Mouse (Mus musculus): Measurements from ENCODE around the gene Kirrel3.

The Kirrel3 gene

DNA sequence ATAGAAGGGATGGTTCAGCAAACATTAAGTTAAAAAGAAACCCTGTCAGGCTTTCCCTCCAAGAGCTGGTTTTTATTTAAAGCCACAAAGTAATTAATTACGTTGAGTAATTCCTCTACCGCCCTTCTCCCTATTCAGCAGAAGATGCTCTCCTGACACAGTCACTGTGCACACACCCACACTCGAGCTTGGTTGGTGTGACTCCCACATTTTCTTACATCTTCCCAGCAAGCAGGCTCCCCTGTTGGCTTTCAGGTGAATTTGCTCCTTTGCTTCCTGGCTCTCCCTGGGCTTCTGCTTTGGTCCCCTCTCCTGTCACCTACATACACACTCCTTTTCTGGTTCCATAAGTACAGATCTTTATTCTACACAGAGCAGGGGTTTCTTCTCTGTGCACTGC is 203.7 kb downstream of the Kirrel3 start:
- CTCF ChIA-PET = interaction anchor here (0.7 kb wide), 1 partner anchor 683 kb away, joined by 6 read pairs; no protein-coding TSS in a partner anchor

DNA sequence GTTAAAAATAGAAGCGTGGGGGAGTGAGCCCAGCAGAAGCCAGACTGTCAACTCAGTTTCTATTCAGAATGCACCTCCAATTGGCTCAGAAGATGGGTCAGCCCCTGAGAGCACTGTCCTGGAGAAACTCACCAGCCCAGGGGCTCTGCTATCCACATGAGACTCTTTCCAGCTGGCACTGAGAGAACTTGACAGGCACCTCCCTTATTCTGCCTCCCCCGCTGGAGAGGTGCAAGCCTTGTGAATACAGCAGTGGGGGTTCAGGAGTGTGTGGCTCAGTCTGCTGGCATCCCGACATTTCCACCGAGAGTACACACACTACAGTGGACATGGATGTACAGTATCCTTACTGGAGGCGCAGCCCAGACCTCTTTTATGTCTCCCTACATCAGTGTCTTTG is 210.0 kb downstream of the Kirrel3 start:
- CTCF ChIA-PET = no interaction called here

DNA sequence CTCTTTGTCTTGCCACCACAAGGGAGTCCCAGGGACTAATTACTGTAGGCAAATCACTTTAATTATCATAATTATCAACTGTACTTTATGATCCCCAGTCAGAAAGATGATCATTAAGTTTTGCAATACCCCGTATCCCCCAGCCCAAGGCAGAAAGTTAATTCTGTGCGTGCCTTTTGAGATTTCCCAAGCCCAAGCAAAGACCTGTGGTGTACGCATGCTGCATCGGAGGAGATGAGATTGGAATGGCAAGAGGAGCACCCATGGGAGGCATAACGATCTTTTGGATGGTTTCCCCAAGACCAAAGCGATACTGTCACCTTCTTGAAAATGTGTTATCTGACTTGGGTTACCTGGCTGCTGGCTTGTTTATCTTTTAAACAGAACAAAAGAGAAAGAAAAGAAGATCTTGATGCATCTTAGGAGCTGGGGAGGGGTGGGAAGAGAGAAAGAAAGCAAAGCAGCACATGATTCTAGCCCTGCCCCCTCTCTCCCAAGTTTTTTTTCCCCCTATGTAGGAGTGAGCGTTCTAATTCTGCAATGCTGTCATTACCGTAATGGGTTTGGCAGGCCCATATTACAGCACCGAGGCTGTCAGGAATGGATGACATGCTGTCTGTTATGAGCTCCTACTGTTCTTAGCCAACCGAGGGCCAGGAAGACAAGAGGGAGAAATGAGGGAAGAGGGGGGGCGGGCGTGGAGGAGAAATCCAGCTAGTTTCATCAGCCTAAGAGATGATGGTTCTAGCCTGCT is 218.0 kb downstream of the Kirrel3 start:
- CTCF ChIA-PET = no interaction called here

DNA sequence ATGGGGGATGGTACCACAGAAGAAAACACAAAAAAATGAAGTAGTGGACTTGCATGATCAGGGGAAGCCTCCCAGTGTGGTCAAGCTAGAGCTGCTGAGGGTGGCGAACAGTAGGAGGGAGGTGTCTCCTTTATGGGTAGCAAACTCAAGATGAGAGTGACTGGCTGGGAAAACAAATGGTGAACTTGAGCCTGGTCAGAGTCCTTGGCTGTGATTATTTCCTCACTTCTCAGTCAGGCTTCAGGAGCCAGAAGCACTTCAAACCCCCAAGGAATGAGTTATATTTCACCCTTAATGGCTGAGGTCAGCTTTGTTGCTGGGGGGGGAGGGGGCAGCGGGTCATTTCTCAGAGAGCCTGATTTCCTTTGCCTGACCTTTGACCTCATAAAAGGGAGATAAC is 218.7 kb downstream of the Kirrel3 start:
- CTCF ChIA-PET = no interaction called here

DNA sequence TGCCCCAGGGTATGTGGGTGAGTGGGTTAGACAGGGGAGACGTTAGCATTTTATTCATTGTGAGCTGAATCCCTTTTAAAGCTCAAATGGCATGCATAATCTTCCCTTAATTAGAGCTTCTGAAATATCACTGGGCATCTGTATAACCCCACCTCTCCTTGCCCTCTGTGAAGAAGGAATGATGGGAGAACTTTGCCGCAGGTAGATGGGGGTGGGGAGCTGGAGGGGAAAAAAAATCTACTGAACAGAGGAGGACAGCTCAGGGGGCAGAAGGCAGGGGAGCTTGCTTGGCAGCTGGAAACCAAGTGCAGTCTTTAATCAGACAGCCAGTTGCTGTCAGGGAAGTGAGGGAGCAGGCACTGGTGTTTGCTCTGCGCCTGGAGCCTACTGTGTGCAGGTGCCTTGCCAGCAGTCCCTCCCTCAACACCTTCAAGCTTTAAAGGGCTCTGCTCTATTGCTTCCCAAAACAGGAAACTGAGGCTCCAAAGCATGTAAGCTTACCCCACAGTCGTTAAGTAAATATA is 220.7 kb downstream of the Kirrel3 start:
- CTCF ChIA-PET = no interaction called here

DNA sequence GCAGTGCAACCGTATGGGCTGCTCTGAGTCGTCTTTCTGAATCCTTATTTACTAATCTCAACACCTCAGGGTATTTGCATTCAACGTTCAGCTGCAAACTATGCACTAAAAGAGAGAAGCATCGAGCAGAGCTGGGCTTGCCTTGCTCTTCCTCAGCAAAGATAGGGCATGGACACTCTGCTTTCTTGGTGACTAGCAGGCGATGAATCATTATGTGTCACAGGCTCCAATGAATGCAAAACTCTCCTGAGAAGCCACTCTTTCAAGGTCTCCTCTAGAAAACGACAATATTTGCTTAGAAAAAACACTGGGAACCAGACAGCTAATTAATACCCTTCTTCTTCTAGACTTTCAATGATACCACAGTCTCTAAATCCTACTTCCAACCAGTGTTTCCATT is 223.0 kb downstream of the Kirrel3 start:
- CTCF ChIA-PET = no interaction called here

DNA sequence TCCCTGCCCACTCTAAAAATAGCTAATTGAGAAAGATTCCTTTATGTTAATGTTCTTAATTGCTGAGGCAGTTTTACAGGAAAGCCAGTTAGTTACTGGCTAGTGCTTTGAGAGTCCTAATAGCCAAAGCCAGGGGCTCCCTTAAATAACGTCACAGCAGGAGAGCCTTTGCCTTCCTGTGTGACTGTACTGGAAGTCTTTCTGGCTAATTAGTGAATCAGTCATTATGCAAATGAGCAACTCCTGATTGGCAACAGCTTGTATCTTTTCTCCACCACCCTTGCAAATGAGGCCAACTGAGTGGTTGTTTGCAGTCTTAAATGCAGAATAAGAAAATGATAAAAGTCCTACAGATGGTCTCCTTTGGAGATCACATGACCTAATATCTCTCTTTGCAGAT is 226.3 kb downstream of the Kirrel3 start:
- CTCF ChIA-PET = no interaction called here

DNA sequence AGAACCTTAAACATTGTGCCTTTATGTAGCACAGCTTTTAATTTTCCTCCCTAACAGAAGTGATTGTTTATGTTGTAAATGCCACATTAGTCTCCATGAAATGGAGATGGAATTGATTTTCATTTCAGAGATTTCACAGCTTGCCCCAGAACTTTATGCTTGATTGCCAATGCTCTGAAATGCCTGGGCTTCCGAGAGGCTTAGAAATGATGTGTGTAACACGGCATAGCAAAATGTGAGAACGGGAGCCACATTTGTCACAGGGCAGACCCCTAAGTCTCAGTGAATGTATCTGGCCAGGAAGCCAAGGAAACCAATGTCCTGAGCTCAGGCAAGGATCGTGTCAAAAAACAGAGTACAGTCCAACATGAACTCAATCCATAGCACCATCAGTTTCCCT is 227.3 kb downstream of the Kirrel3 start:
- CTCF ChIA-PET = no interaction called here

DNA sequence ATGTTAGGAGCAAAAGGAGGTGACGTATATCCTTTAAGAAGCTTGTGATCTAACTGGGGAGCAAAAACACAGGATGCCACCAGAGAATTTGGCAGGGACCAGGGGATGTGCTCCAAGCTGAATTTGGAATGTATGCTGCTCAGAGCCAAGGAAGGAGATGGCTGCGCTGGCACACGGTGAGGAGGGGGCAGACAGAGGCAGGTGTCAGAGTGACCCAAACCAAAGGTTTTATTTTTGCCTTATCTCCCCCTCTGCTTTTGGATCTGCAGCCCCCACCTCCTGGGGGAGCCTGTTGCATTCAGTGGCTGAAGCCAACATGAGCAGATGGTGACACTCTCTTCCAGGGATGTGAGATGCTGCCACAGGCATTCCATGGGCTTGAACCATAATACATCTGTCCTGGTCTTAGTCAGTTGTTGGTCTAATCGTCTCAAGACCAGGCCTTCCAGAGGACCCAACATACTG is 227.8 kb downstream of the Kirrel3 start:
- CTCF ChIA-PET = no interaction called here

DNA sequence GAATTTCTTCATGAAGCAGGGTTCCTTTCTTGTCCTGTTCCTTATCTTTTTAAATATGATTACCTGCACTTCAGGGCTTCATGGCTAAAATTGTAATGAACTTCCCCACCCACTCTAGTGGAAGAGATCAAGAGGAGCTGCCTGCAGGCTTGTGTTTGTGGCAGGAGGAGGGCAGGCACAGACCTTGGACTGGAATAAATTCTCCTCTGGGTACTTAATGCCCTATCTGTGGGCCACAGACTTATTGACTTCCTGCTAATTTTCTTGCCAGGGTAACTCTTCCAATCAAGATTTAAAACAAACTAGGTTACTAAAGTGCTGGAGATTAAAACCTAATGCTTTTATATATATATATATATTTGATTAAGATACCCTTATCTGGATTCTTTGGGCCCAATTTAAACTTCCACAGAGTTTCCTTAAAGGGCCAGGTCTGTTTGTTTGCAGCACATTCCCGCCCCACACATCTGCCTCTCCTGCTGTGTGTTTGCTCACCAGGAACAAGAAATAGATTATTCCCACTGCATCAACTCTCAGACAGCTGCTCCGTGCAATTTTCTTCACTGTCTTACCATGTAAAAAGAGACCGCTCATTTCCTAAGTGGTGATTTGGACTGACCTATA is 229.4 kb downstream of the Kirrel3 start:
- CTCF ChIA-PET = no interaction called here

DNA sequence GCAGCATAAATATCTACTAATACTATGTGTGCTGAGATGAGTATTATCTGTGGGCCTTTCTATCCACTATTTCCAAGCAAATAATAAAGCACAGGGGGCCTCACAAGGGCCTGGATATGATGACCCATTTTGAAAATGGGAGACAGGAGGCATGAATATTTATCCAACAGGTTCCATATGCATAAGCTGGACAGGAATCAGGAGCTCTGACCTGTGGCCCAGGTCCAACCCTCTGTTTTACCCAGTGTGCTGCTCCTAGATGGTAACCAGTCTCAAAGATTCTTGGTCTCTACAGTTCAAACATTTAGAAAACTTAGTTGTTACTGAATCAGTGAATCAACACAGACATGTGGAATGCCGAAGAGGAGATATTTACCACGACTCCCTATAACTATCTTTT is 230.8 kb downstream of the Kirrel3 start:
- CTCF ChIA-PET = interaction anchor here (0.6 kb wide), 1 partner anchor 24 kb away, joined by 4 read pairs; no protein-coding TSS in a partner anchor

DNA sequence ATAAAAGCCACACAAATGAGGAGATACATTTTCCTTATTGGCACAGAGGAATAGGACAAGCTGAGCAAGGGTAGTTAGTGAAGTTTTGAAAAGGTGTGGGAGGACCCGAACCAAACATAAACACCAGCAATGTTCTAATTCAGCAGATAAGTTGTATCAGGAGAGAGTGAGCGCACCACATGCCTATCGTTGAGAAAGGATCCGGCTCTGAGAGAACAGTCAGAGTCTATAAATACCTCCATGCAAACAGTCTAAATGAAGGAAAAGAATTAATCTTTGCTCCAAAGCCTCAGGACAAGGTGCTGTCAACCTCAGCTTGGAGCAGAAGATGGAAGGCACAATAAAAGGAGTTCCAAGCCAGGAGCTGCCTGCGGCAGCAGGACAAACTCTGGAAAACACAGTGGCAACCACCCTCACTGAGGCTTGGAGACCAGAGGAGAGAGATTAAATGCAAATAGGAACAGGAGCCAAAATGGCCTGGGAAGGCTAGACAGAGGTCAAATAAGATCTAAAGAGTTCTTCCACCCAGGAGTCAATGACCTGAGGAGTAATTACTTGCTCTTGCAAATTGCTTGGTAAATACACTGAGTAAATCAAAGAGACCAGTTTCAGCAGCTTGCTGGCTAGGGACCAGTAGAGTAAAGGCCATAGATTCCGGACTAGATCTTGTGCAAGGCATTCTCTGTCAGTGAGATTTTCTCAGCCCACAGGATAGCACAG is 235.9 kb downstream of the Kirrel3 start:
- CTCF ChIA-PET = no interaction called here

DNA sequence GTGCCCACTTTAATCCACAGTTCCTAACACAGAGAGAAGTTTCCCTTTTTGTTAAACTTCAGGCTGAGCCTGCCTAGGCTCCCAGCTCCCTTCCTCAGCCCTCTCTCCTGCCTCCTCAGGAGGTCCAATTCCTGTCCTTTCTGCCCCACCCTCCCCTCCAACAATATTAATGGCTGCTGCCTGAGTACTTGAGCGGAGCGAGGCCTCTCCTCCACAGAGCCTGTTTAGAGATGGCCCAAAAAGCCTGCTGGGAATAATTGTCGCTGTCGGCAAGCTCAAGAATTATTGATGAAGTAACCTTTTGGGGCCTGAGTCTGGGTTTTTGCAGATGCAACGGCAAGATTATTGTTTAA is 236.5 kb downstream of the Kirrel3 start:
- CTCF ChIA-PET = no interaction called here

DNA sequence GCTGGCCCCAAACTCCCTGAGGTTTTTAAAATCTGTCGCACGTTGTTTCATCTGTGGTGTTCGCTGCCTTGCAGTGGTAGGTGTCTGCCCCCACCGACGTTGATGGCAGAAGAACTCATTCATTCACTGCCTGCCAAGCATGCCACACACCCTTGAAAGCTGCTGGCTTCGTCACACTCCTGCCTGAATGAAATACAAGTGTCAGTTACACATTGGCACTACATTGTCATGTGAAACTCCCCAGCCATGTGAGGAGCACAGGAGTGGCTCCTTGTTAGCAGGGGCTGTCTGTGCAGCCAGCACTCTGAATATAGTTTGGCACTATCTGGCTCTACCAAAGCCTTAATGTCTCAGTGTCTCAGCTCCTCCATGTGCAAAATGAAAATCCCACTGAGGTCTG is 246.8 kb downstream of the Kirrel3 start:
- CTCF ChIA-PET = no interaction called here

DNA sequence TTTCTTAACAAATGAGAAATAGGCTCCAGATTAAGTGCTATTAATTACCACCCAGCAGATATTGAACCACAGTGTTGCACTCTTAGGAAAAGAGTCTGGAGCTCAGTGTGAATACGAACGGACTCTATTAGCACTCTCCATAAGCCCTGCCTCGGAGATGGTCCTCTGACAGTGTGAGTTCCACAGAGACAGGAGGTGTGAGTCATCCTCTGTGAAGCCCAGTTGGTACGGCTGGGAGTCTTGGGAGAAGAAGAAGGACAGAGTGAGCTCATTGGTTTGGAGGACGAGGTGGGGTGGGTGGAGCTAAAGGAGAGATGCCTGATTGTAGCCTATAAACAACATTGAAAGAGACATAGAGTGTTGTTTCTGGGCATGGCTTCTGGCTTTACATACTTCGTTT is 247.9 kb downstream of the Kirrel3 start:
- CTCF ChIA-PET = no interaction called here

DNA sequence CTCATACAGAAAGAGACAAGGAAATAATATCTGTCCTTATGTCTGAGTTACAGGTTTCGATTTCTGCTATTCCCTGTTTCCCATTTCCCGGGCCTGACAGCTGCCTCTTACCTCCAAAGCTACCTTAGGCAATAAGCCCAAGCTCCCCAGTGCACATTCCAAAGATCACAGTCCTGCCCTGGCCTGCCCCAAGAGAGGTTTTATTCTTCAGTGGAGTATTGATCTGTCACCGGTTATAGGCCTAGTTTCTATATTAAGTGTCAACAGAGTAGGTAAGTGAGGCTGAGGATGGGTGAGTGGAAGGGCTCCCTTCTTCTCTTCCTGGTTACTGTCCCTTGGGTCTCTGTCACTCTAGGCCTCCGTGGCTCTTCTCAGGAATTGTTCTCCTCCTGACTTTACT is 249.3 kb downstream of the Kirrel3 start:
- CTCF ChIA-PET = no interaction called here

DNA sequence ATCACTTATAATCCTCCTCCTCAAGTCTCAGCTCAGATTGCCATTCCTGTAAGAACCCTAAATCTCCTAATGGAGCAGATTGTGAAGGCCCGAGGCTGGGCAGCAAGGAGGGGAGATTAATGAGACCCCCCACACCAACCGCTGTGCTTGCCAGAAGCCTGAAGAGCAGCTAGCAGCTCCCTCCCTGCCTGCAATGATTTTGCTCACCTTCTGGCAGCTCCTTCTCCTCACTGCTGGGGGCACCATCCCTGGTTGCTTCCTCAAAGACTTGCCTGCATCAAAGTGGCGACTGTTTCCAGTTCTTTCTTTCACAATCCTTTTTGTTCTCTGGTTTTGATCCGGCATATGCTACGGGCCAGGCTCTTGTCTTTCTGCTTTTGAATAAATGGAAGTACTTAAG is 253.7 kb downstream of the Kirrel3 start:
- CTCF ChIA-PET = no interaction called here

DNA sequence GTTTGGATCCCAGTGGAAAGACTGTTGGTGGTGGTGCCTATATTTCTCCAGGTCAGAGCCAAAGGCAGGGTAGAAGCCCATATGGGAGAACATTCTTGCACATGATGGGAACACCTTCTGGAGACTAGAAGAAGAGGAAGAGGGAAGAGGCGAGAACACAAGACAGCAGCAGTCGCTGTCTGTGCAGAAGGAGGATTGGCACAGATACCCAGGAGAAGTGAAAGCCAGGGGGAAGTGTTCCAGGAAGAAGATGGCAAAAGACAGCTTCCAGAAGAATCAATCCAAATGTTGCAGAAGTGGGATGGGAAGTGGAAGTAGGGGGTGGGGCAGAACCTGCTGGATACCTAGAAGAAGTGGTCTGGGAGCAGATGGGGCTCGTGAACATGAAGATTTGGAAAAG is 255.1 kb downstream of the Kirrel3 start:
- CTCF ChIA-PET = no interaction called here

DNA sequence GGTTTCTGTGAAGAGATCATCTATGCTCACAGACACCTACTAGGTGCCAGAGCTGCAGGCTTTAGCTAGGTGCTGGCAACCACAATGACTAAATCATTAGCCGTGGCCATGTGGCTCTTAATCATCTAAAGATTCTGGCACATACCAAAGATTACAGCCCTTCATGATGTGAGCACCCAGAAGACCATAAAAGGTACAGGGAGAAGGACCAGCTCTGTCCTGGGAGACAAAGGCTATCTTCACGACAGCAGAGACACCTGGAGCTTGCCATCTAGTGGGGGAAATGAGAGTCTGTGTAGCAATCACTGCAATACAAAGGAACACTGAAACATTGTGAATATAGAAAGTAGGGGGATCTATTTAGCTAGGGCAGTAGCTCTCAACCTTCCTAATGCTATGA is 262.3 kb downstream of the Kirrel3 start:
- CTCF ChIA-PET = no interaction called here

DNA sequence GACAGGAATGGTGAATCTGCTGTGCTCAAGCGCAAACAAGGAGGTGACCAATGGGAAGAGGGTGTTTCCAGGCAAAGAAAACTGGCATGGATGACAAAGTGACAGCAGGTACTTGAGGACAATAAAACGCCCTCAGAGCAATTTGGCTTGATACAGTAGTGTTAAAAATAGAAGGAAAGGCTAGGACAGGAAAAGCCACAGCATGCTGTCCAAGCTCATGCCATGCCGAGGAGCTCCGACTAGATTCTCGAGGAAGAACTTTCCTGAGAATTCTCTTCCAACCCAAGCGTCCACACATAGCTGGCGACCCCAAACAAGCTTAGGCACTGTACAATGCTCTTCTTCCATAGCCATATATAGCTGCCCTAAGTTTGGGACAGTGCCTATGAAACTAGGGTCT is 263.5 kb downstream of the Kirrel3 start:
- CTCF ChIA-PET = no interaction called here

DNA sequence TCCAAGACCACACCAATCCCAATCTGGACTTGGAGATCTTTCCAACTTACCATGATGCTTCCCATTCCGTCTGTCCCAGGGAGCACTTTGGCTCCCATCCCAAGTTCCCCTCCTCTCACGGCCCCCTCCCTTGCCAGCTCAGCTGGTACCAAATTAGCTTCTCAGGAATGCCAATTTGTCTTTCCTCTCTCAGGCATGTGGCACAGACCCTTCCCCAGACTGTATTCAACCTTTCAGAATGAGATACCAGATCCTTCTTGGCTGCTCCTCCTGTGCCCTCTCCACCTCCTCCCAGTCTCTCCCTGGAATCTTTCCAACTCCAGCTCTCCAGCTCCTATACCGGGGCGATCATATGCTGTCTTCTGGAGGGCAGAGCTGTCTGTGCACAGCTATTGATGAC is 264.2 kb downstream of the Kirrel3 start:
- CTCF ChIA-PET = no interaction called here

DNA sequence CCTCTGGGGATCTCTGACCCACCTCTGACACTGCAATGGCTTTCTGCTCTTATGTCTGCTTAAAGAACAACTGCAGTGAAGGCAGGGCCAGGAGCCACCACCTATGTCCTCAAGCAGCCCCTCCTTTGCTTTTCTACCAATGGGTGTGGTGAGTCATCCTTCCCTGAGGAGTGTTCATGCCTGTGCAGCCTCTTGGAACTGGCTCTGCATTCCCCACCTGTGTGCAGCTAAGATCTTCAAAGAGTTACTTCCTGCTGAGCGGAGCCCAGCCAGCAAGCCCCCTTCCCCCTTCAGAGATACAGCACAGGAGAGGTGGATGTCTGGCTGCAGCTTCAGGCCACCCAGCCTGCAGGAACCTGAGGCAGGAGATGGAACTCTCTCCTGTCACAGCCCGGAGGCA is 265.2 kb downstream of the Kirrel3 start:
- CTCF ChIA-PET = no interaction called here
